Mouse (Mus musculus) megakaryocyte-erythroid progenitor cell, adult 5-6 weeks (primary cell): ENCODE measurements around the gene Pir. TPM values are rescaled to one million over a fixed set of nuclear protein-coding genes. Genes with fewer than 3 reads are reported as not detected.

Experiments used
- ATAC-seq: replicated peaks from 2 replicates; pipeline ENCODE4 v1.8.0; 2016; ENCODE audit warnings: mild to moderate bottlenecking, inconsistent platforms; ENCODE audit not compliant: severe bottlenecking, poor library complexity, low FRiP score, low TSS enrichment
- total RNA-seq, 2 experiments: library from RNA; stranded (forward) in 1 of 2; stranded (reverse) in 1 of 2; fragments of 200-1000, 215-1000 nt in 1 of 2; fragments of >200 nt in 1 of 2; fragmentation: Nextera tagmentation in 1 of 2; gene quantifications; 2 replicates each; pipeline ENCODE4 v1.2.3; 2014 to 2017

The Pir gene
- total RNA-seq, 2 experiments from 2014 or later: 1.5 to 2.6 TPM

GRCm38 (mm10) chrX:164323391-164323913 is 54.3 kb downstream of the Pir start:
- ATAC-seq: no peak

GRCm38 (mm10) chrX:164330351-164330750 is 61.2 kb downstream of the Pir start:
- ATAC-seq: no peak

GRCm38 (mm10) chrX:164330766-164331165 is 61.6 kb downstream of the Pir start:
- no peak for ATAC-seq

- ATAC-seq: no peak
Observed at GRCm38 (mm10) chrX:164338591-164338990, 69.4 kb downstream of the Pir start.

- ATAC-seq: no peak
Observed at GRCm38 (mm10) chrX:164345359-164345938, 76.3 kb downstream of the Pir start.

GRCm38 (mm10) chrX:164348937-164349336 is 79.8 kb downstream of the Pir start:
- ATAC-seq: no peak

- no peak for ATAC-seq
Observed at GRCm38 (mm10) chrX:164365153-164365865, 96.1 kb downstream of the Pir start.

GRCm38 (mm10) chrX:164370576-164370975 is 101.4 kb downstream of the Pir start:
- ATAC-seq: no peak

- ATAC-seq: no peak
Observed at GRCm38 (mm10) chrX:164373081-164373480, 103.9 kb downstream of the Pir start, which contains the start of gene Vegfd. Gene Vegfd, plus strand, starts transcription at chrX:164373378.

- no peak for ATAC-seq
Observed at GRCm38 (mm10) chrX:164374586-164374985, 105.4 kb downstream of the Pir start.

GRCm38 (mm10) chrX:164379721-164380120 is 110.5 kb downstream of the Pir start:
- no peak for ATAC-seq

- ATAC-seq: peak; percentile 100
Observed at GRCm38 (mm10) chrX:164381618-164382408, 112.6 kb downstream of the Pir start.

- no peak for ATAC-seq
Observed at GRCm38 (mm10) chrX:164394091-164394490, 124.9 kb downstream of the Pir start.

- ATAC-seq: peak; percentile 75
Observed at GRCm38 (mm10) chrX:164398456-164398855, 129.3 kb downstream of the Pir start.

- no peak for ATAC-seq
Observed at GRCm38 (mm10) chrX:164405080-164405649, 136.0 kb downstream of the Pir start.

GRCm38 (mm10) chrX:164406133-164407022 is 137.2 kb downstream of the Pir start:
- ATAC-seq: no peak

GRCm38 (mm10) chrX:164408301-164408927 is 139.2 kb downstream of the Pir start:
- no peak for ATAC-seq

- no peak for ATAC-seq
Observed at GRCm38 (mm10) chrX:164410562-164410961, 141.4 kb downstream of the Pir start.
